Mouse (Mus musculus): ENCODE measurements at regions not wholly inside any gene's neighbourhood (a gene's known extent, or its start where the extent isn't known, plus 50 kb on each side); places are given as distances from the start of the nearest gene placed in this dataset.

GRCm38 (mm10) chr15:36931460-36931859 lies 76.1 kb downstream of the Zfp706 start:
- 81% methylated on average over 2 of the region's 2 CpGs for WGBS

GRCm38 (mm10) chr15:36930433-36930832 lies 77.1 kb downstream of the Zfp706 start:
- 74% methylated on average over 6 of the region's 6 CpGs for WGBS
- no peak overlapping the region for H3K27ac ChIP-seq
- no peak for DNase-seq (ENCODE audit: low spot score)
- H3K27me3 ChIP-seq (ENCODE audit: insufficient read depth, poor library complexity, severe bottlenecking) = no peaks in the 10 kb centered on the region
- H3K9me3 ChIP-seq = no peaks in the 10 kb centered on the region
- H3K4me1 ChIP-seq (replicated peaks) = no peaks in the 10 kb centered on the region
- H3K36me3 ChIP-seq = no peaks in the 10 kb centered on the region
- H3K4me3 ChIP-seq = no peak overlapping the region

More at GRCm38 (mm10) chr15:36931460-36931859, 76.1 kb downstream of the Zfp706 start:
- no peaks in the 10 kb centered on the region for H3K27me3 ChIP-seq (ENCODE audit: insufficient read depth, poor library complexity, severe bottlenecking)
- H3K27ac ChIP-seq = no peak overlapping the region
- no peaks in the 10 kb centered on the region for H3K4me1 ChIP-seq (replicated peaks)
- H3K36me3 ChIP-seq = no peaks in the 10 kb centered on the region
- no peak overlapping the region for H3K4me3 ChIP-seq
- no peak for DNase-seq (ENCODE audit: low spot score)
- H3K9me3 ChIP-seq = no peaks in the 10 kb centered on the region

DNA sequence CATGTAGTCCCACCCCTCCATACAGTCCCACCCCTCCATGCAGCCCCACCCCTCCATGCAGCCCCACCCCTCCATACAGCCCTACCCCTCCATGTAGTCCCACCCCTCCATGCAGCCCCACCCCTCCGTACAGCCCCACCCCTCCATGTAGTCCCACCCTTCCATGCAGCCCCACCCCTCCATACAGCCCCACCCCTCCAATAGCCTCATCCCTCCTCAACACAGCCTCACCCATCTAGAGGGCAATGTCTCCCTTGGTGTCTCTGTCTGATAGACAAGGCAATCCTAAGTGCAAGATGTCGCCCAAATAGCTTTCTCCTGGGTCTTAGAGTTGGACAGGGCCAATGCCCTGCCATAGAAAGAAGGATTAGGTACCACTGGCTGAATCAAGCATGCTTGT lies 77.8 kb downstream of the Zfp706 start:
- no peaks in the 10 kb centered on the region for H3K4me1 ChIP-seq (replicated peaks)
- H3K9me3 ChIP-seq = no peaks in the 10 kb centered on the region
- DNase-seq (ENCODE audit: low spot score) = no peak
- no peaks in the 10 kb centered on the region for H3K27me3 ChIP-seq (ENCODE audit: insufficient read depth, poor library complexity, severe bottlenecking)
- no peaks in the 10 kb centered on the region for H3K36me3 ChIP-seq
- 80% methylated on average over 2 of the region's 2 CpGs for WGBS
- H3K4me3 ChIP-seq = no peak overlapping the region
- H3K27ac ChIP-seq = no peak overlapping the region

GRCm38 (mm10) chr15:36929088-36929487 lies 78.5 kb downstream of the Zfp706 start:
- 86% methylated on average over 3 of the region's 3 CpGs for WGBS
- H3K27me3 ChIP-seq (ENCODE audit: insufficient read depth, poor library complexity, severe bottlenecking) = no peaks in the 10 kb centered on the region
- DNase-seq (ENCODE audit: low spot score) = no peak

DNA sequence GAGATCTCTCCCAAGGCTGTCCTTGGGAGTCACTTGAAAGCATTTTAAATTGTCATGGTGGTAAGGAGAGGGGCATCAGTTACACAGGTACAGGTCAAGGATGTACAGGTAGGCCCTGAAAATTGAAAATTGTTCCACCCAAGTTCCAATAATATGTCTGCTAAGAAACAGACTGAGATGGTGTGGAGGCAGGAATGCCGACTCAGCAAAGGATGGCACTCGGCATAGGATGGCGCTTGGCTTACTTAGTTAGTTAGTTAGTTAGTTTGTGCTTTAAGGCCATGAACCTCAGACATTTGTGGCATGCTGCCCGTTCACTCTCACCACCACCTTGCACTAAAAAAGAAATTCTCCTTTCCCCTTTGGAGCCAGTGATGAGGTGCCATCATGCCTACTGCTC lies 78.9 kb downstream of the Zfp706 start:
- Histone ChIP-seq H3K4me3 (no peak overlapping the region), H3K27ac (no peak overlapping the region)

More at GRCm38 (mm10) chr15:36929088-36929487, 78.5 kb downstream of the Zfp706 start:
- H3K27ac ChIP-seq = no peak overlapping the region
- H3K9me3 ChIP-seq = no peaks in the 10 kb centered on the region
- H3K4me1 ChIP-seq (replicated peaks) = no peaks in the 10 kb centered on the region
- H3K4me3 ChIP-seq = no peak overlapping the region
- H3K36me3 ChIP-seq = no peaks in the 10 kb centered on the region

GRCm38 (mm10) chr15:36927436-36927835 lies 80.1 kb downstream of the Zfp706 start:
- no peak overlapping the region for H3K4me3 ChIP-seq
- DNase-seq (ENCODE audit: low spot score) = no peak
- no peaks in the 10 kb centered on the region for H3K27me3 ChIP-seq (ENCODE audit: insufficient read depth, poor library complexity, severe bottlenecking)
- H3K36me3 ChIP-seq = no peaks in the 10 kb centered on the region
- 80% methylated on average over 5 of the region's 5 CpGs for WGBS
- no peaks in the 10 kb centered on the region for H3K9me3 ChIP-seq
- H3K27ac ChIP-seq = no peak overlapping the region
- no peaks in the 10 kb centered on the region for H3K4me1 ChIP-seq (replicated peaks)

More for the DNA sequence above, 78.9 kb downstream of the Zfp706 start:
- DNase-seq (ENCODE audit: low spot score) = no peak
- no peaks in the 10 kb centered on the region for H3K36me3 ChIP-seq
- H3K9me3 ChIP-seq = no peaks in the 10 kb centered on the region
- no peaks in the 10 kb centered on the region for H3K27me3 ChIP-seq (ENCODE audit: insufficient read depth, poor library complexity, severe bottlenecking)
- 95% methylated on average over 4 of the region's 4 CpGs for WGBS
- no peaks in the 10 kb centered on the region for H3K4me1 ChIP-seq (replicated peaks)

GRCm38 (mm10) chr15:36924171-36924570 lies 83.4 kb downstream of the Zfp706 start:
- H3K9me3 ChIP-seq = no peaks in the 10 kb centered on the region
- no peak overlapping the region for H3K27ac ChIP-seq
- no peaks in the 10 kb centered on the region for H3K27me3 ChIP-seq (ENCODE audit: insufficient read depth, poor library complexity, severe bottlenecking)
- 82% methylated on average over 6 of the region's 6 CpGs for WGBS
- no peak overlapping the region for H3K4me3 ChIP-seq
- H3K36me3 ChIP-seq = no peaks in the 10 kb centered on the region
- no peaks in the 10 kb centered on the region for H3K4me1 ChIP-seq (replicated peaks)
- DNase-seq (ENCODE audit: low spot score) = no peak

DNA sequence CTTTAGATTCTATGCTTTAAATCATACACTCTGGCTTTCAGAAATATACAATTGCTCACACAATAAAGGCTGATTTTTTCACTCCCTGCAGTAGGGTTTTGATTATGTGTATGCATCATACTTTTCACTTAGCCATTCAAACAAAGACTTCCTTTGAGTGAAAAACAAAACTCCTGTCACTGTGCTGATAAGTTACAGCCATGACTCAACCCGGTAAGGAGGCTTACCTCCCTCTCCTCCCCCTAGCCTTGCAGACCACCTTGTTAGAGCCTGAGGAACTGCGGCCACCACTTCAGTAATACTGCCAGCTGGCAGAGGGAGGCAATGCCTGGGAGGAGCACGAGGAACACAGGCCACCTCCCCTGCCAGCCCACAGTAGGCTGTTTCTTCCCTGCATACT lies 86.2 kb downstream of the Zfp706 start:
- H3K4me3 ChIP-seq = no peak overlapping the region
- no peaks in the 10 kb centered on the region for H3K9me3 ChIP-seq
- H3K4me1 ChIP-seq (replicated peaks) = no peaks in the 10 kb centered on the region
- H3K27me3 ChIP-seq (ENCODE audit: insufficient read depth, poor library complexity, severe bottlenecking) = no peaks in the 10 kb centered on the region
- H3K36me3 ChIP-seq = no peaks in the 10 kb centered on the region
- WGBS = 64% methylated on average over 3 of the region's 3 CpGs
- DNase-seq (ENCODE audit: low spot score) = no peak
- H3K27ac ChIP-seq = no peak overlapping the region

DNA sequence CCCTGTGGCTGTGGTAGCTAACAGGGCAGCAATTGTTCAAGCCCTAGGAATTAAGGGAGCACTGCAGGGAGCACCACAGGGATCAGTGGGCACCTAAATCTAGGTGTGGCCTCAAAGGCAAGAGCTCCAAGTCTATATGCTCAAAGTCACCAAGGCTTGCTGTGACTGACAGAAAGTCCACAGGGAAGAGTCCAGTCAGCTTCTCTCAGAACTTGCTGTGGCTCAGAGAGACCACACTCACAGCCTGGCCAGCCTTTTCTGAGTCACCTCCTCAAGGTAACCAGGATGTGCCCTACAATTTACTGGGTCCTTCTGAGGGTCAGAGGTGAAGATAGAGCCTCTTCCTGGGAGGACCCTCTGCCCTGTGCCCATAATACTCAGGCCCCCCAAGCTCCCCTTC lies 86.7 kb downstream of the Zfp706 start:
- no peaks in the 10 kb centered on the region for H3K9me3 ChIP-seq
- no peak overlapping the region for H3K27ac ChIP-seq
- H3K27me3 ChIP-seq (ENCODE audit: insufficient read depth, poor library complexity, severe bottlenecking) = no peaks in the 10 kb centered on the region
- no peaks in the 10 kb centered on the region for H3K4me1 ChIP-seq (replicated peaks)
- DNase-seq (ENCODE audit: low spot score) = no peak
- no peaks in the 10 kb centered on the region for H3K36me3 ChIP-seq
- H3K4me3 ChIP-seq = no peak overlapping the region

- H3K27ac ChIP-seq = no peak overlapping the region
- no peak overlapping the region for H3K4me3 ChIP-seq
- H3K4me1 ChIP-seq (replicated peaks) = no peaks in the 10 kb centered on the region
- no peaks in the 10 kb centered on the region for H3K9me3 ChIP-seq
- H3K27me3 ChIP-seq (ENCODE audit: insufficient read depth, poor library complexity, severe bottlenecking) = no peaks in the 10 kb centered on the region
- DNase-seq (ENCODE audit: low spot score) = no peak
- H3K36me3 ChIP-seq = no peaks in the 10 kb centered on the region
- WGBS = 88% methylated on average over 5 of the region's 5 CpGs
Measured at GRCm38 (mm10) chr15:36919704-36920103, 87.9 kb downstream of the Zfp706 start.

DNA sequence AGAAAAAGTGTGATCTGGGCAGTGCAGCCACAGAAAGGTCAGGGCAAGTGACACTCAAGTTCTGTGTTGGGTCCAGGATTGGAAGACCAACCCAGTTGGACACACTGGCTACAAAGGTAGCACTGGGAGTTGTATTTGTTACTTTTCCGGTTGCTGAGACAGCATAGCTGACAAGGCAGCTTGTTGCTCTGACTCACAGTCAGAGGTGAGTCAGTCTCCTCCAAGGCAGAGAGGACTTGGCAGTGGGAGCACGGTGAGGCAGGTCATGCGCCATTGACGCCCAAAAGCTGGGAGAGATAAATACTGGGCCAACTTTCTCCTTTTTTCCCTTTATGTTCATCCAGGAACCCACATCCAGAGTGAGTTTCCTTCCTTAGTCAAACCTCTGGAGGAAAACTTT lies 88.4 kb downstream of the Zfp706 start:
- H3K36me3 ChIP-seq = no peaks in the 10 kb centered on the region
- no peak overlapping the region for H3K4me3 ChIP-seq
- no peak for DNase-seq (ENCODE audit: low spot score)
- no peak overlapping the region for H3K27ac ChIP-seq
- H3K4me1 ChIP-seq (replicated peaks) = no peaks in the 10 kb centered on the region
- no peaks in the 10 kb centered on the region for H3K27me3 ChIP-seq (ENCODE audit: insufficient read depth, poor library complexity, severe bottlenecking)
- no peaks in the 10 kb centered on the region for H3K9me3 ChIP-seq
- WGBS = 94% methylated on average over 4 of the region's 4 CpGs

- H3K27me3 ChIP-seq (ENCODE audit: insufficient read depth, poor library complexity, severe bottlenecking) = no peaks in the 10 kb centered on the region
- no peaks in the 10 kb centered on the region for H3K9me3 ChIP-seq
- H3K36me3 ChIP-seq = no peaks in the 10 kb centered on the region
- DNase-seq (ENCODE audit: low spot score) = no peak
- 79% methylated on average over 4 of the region's 4 CpGs for WGBS
- no peaks in the 10 kb centered on the region for H3K4me1 ChIP-seq (replicated peaks)
- no peak overlapping the region for H3K27ac ChIP-seq
- H3K4me3 ChIP-seq = no peak overlapping the region
Measured at GRCm38 (mm10) chr15:36916998-36917397, 90.6 kb downstream of the Zfp706 start.

GRCm38 (mm10) chr15:36914239-36915100 lies 93.1 kb downstream of the Zfp706 start:
- no peaks in the 10 kb centered on the region for H3K9me3 ChIP-seq
- no peaks in the 10 kb centered on the region for H3K36me3 ChIP-seq
- WGBS = 85% methylated on average over 11 of the region's 11 CpGs
- no peak overlapping the region for H3K27ac ChIP-seq
- no peaks in the 10 kb centered on the region for H3K27me3 ChIP-seq (ENCODE audit: insufficient read depth, poor library complexity, severe bottlenecking)
- peaks cover 6% of the 10 kb centered on the region; the same call in 1 of the 2 replicates for H3K4me1 ChIP-seq (replicated peaks)
- H3K4me3 ChIP-seq = no peak overlapping the region
- DNase-seq (ENCODE audit: low spot score) = no peak

Measured in hindbrain, embryonic 10.5 days (tissue).